Mouse (Mus musculus): ENCODE data around the gene Sypl2. TPM values are rescaled to one million over a fixed set of nuclear protein-coding genes. Genes with fewer than 3 reads are reported as not detected.
A peak's percentile ranks its signal among the peaks of the same experiment; 100 is the strongest.

Sypl2 gene
- total and polyA plus RNA-seq, 2 experiments from 2014 or later = 0.56 to 2.0 TPM

DNA sequence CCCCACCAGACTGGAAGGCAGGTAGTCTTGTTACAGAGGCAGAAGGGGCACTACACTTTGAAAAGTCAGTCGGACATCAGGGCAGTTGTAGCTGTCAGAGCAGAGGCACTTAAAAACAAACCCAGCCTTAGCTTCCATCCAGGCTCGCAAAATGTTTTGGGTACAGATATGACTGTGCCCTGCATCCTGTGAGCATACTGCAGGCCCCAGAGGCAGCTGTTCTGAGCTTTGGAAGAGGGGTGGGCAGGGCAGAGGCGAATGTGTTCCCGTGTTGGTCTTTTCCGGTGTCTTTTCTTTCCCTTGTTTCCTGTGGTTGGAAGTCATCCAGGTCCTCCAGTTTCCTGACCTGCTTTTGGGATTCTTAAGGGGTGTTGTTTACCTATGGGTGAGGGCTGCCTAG lies 36.6 kb downstream of the Sypl2 start:
- H3K27me3 ChIP-seq (ENCODE audit: control insufficient read depth, insufficient read depth, low read length) = peaks cover 1% of the 10 kb centered on the region; the same call in 1 of the 2 replicates
- no peak overlapping the region for H3K9ac ChIP-seq (replicated peaks; ENCODE audit: low read depth, low read length)
- no peaks in the 10 kb centered on the region for H3K4me1 ChIP-seq (ENCODE audit: control insufficient read depth, insufficient read depth)
- no peaks in the 10 kb centered on the region for H3K36me3 ChIP-seq (replicated peaks; ENCODE audit: control insufficient read depth, insufficient read depth, low read length)
- TF ChIP-seq EP300 (IDR thresholded peaks at IDR 0.05; ENCODE audit: low read depth) (no peak), CTCF (IDR thresholded peaks at IDR 0.05; ENCODE audit: low read depth) (no peak)
- 41% methylated on average over 5 of the region's 5 CpGs for WGBS
- no peaks in the 10 kb centered on the region for H3K9me3 ChIP-seq (replicated peaks; ENCODE audit: control insufficient read depth, low read length)
- ATAC-seq (ENCODE audit: insufficient read depth, low read depth) = no peak
- H3K4me2 ChIP-seq (ENCODE audit: low read depth, low read length) = no peak overlapping the region
- no peak overlapping the region for H3K4me3 ChIP-seq (ENCODE audit: low read depth, low read length)
- H3K27ac ChIP-seq (ENCODE audit: low read depth) = no peak overlapping the region
- DNase-seq (ENCODE audit: low spot score) = no peak

DNA sequence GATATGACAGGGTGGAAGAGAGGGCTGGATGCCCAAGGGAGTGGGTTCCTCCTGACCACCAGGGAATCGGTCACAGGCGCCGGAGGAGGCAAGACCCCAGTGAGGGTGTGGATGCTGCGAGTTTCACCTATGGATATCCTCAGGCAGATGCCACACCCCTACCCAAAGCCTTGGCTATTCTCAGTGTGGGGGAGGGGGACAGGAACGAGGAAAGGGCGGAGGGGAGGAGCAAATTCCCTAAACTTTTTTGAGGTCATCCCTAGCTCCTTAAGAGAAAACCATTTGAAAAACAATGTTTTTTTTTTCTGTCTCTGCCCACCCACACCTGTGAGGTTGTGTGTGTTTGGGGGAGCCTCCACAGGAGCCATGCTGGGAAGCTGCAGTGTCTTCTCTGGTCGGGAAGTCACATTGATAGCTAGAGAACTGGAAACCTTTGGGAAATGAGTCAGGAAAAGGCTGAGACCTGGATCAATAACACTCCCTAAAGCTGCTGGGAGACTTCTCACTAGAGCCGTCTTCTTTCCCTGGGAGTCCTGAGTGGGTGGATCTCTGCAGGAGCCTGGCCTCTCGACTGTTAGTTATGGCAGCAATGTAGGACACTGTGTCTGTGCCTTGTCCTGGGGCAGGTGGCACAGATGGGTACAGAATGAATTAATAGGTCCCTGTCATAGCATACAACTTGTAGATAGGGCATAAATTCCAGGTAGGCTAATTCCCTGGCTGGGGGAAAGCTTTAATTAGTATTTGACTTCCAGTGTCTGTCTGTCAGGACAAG lies 37.5 kb downstream of the Sypl2 start:
- WGBS = 72% methylated on average over 9 of the region's 9 CpGs
- no peak for DNase-seq (ENCODE audit: low spot score)
- TF ChIP-seq CTCF (IDR thresholded peaks at IDR 0.05; ENCODE audit: low read depth) = no peak
- no peak for TF ChIP-seq EP300 (IDR thresholded peaks at IDR 0.05; ENCODE audit: low read depth)

GRCm38 (mm10) chr3:108187111-108187795 lies 39.2 kb downstream of the Sypl2 start:
- Histone ChIP-seq H3K4me2 (ENCODE audit: low read depth, low read length) (peak overlapping the region; percentile 89), H3K27ac (ENCODE audit: low read depth) (no peak overlapping the region), H3K36me3 (replicated peaks; ENCODE audit: control insufficient read depth, insufficient read depth, low read length) (no peaks in the 10 kb centered on the region), H3K4me3 (ENCODE audit: low read depth, low read length) (peak overlapping the region; percentile 71; the same call in 1 of the 2 replicates), H3K9me3 (replicated peaks; ENCODE audit: control insufficient read depth, low read length) (no peaks in the 10 kb centered on the region), H3K27me3 (ENCODE audit: control insufficient read depth, insufficient read depth, low read length) (peaks cover 5% of the 10 kb centered on the region; the same call in 1 of the 2 replicates), H3K4me1 (ENCODE audit: control insufficient read depth, insufficient read depth) (no peaks in the 10 kb centered on the region), H3K9ac (replicated peaks; ENCODE audit: low read depth, low read length) (no peak overlapping the region)
- 73% methylated on average over 20 of the region's 20 CpGs for WGBS
- no peak for DNase-seq (ENCODE audit: low spot score)
- TF ChIP-seq EP300 (IDR thresholded peaks at IDR 0.05; ENCODE audit: low read depth) (no peak), CTCF (IDR thresholded peaks at IDR 0.05; ENCODE audit: low read depth) (no peak)
- no peak for ATAC-seq (ENCODE audit: insufficient read depth, low read depth)

More for the DNA sequence above, 37.5 kb downstream of the Sypl2 start:
- ATAC-seq (ENCODE audit: insufficient read depth, low read depth) = no peak
- Histone ChIP-seq H3K27me3 (ENCODE audit: control insufficient read depth, insufficient read depth, low read length) (peaks cover 5% of the 10 kb centered on the region; the same call in 1 of the 2 replicates), H3K36me3 (replicated peaks; ENCODE audit: control insufficient read depth, insufficient read depth, low read length) (no peaks in the 10 kb centered on the region), H3K9ac (replicated peaks; ENCODE audit: low read depth, low read length) (no peak overlapping the region), H3K27ac (ENCODE audit: low read depth) (no peak overlapping the region), H3K4me1 (ENCODE audit: control insufficient read depth, insufficient read depth) (no peaks in the 10 kb centered on the region), H3K4me3 (ENCODE audit: low read depth, low read length) (no peak overlapping the region), H3K9me3 (replicated peaks; ENCODE audit: control insufficient read depth, low read length) (no peaks in the 10 kb centered on the region), H3K4me2 (ENCODE audit: low read depth, low read length) (no peak overlapping the region)

- Histone ChIP-seq H3K27ac (ENCODE audit: low read depth) (no peak within 1 kb of the TSS), H3K9me3 (replicated peaks; ENCODE audit: control insufficient read depth, low read length) (no peaks in the 10 kb centered on the region), H3K4me1 (ENCODE audit: control insufficient read depth, insufficient read depth) (no peaks in the 10 kb centered on the region), H3K36me3 (replicated peaks; ENCODE audit: control insufficient read depth, insufficient read depth, low read length) (no peaks in the 10 kb centered on the region), H3K9ac (replicated peaks; ENCODE audit: low read depth, low read length) (peak within 1 kb of the TSS; percentile 54), H3K4me3 (ENCODE audit: low read depth, low read length) (peak within 1 kb of the TSS; percentile 71), H3K27me3 (ENCODE audit: control insufficient read depth, insufficient read depth, low read length) (peaks cover 5% of the 10 kb centered on the region; the same call in 1 of the 2 replicates), H3K4me2 (ENCODE audit: low read depth, low read length) (peak within 1 kb of the TSS; percentile 89)
- TF ChIP-seq EP300 (IDR thresholded peaks at IDR 0.05; ENCODE audit: low read depth) (no peak), CTCF (IDR thresholded peaks at IDR 0.05; ENCODE audit: low read depth) (no peak)
- DNase-seq (ENCODE audit: low spot score) (no peak), ATAC-seq (ENCODE audit: insufficient read depth, low read depth) (peak; percentile 62)
- 3% methylated on average over 65 of the region's 100 CpGs for WGBS
Measured at GRCm38 (mm10) chr3:108186098-108187047, 40.1 kb downstream of the Sypl2 start, which contains the start of gene Amigo1. TSS of gene Amigo1 (plus strand) at chr3:108186335.
